Mouse (Mus musculus): Measurements from ENCODE around the gene Prg2. TPM values are rescaled to one million over a fixed set of nuclear protein-coding genes. Genes with fewer than 3 reads are reported as not detected.

The Prg2 gene
- polyA plus RNA-seq, 1 experiment = not detected

DNA sequence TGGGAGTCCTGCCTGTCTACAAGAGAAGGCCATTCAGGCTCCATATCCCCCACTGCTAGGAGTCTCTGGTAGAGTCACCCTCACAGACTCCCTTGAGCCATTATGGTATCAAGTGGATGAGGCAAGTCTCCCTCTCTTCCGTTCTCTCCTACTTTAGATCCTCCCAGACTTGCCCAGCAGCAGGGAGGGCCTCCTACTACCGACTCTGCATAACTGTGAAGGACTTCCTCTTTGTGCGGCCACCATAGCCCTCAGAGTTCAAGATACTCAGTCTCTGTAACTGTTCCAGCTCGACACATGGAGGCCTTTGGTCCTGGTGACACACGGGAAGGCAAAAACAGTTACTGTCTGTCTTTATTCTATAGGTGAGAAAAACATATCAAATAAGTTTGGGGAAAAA lies 47.0 kb downstream of the Prg2 start:
- TF ChIP-seq CTCF (IDR thresholded peaks at IDR 0.05; ENCODE audit: control insufficient read depth, insufficient read depth, insufficient replicate concordance, low read depth, low read length) = no peak
- no peak for TF ChIP-seq POLR2A (IDR thresholded peaks at IDR 0.05; ENCODE audit: control insufficient read depth, low read depth, low read length)
- no peak overlapping the region for H3K4me3 ChIP-seq (ENCODE audit: control insufficient read depth, low read depth, low read length)
- H3K27me3 ChIP-seq (ENCODE audit: control insufficient read depth, insufficient read depth, low read length) = no peaks in the 10 kb centered on the region
- H3K27ac ChIP-seq (ENCODE audit: control insufficient read depth, insufficient read depth, low read depth, low read length) = no peak overlapping the region
- H3K4me1 ChIP-seq (ENCODE audit: control insufficient read depth, insufficient read depth, low read length) = no peaks in the 10 kb centered on the region
- no peaks in the 10 kb centered on the region for H3K36me3 ChIP-seq (ENCODE audit: control insufficient read depth, insufficient read depth, low read length)

DNA sequence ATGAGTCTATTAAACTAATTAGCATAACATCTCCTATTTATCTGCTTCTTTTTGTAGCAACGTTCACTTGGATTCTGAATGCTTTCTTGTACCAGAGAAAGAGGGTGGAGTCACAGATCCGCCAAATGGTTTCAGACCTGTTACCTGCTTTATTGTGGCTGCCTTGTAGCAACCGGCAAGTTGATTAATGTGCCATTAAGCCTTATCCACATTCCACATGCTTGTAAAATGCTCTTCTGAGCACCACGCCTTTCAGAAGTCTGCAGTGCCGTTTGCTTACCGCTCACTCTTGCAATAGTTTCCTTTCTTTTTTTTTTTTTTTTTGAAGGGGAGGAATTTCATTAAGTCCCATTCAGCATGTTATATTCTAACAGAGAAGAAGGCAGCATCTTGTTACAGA lies 49.6 kb downstream of the Prg2 start:
- no peak overlapping the region for H3K27ac ChIP-seq (ENCODE audit: control insufficient read depth, insufficient read depth, low read depth, low read length)
- no peak overlapping the region for H3K4me3 ChIP-seq (ENCODE audit: control insufficient read depth, low read depth, low read length)
- H3K4me1 ChIP-seq (ENCODE audit: control insufficient read depth, insufficient read depth, low read length) = no peaks in the 10 kb centered on the region
- H3K36me3 ChIP-seq (ENCODE audit: control insufficient read depth, insufficient read depth, low read length) = no peaks in the 10 kb centered on the region
- no peak for TF ChIP-seq POLR2A (IDR thresholded peaks at IDR 0.05; ENCODE audit: control insufficient read depth, low read depth, low read length)
- H3K27me3 ChIP-seq (ENCODE audit: control insufficient read depth, insufficient read depth, low read length) = no peaks in the 10 kb centered on the region

DNA sequence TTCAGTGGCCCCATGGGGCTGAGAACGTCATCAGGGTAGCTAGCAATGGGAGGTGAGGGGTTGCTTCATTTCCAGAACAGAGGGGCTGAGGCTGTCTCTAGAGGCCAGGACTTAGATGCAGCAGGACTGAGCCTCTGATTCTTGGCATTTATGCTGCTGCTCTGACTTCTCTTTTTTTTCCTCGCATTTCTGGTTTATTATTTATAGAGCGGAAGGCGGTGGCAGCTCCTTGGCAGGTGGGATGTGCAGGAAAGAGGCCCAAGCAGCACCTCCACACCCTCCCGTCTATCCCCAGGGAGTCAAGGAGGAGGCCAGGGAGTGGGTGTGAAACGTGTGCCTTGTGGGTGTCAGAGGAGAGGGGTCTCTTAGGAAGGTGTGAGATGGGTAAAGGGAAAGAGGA lies 50.7 kb downstream of the Prg2 start:
- Histone ChIP-seq H3K4me3 (ENCODE audit: control insufficient read depth, low read depth, low read length) (no peak overlapping the region), H3K27me3 (ENCODE audit: control insufficient read depth, insufficient read depth, low read length) (no peaks in the 10 kb centered on the region), H3K27ac (ENCODE audit: control insufficient read depth, insufficient read depth, low read depth, low read length) (no peak overlapping the region), H3K4me1 (ENCODE audit: control insufficient read depth, insufficient read depth, low read length) (no peaks in the 10 kb centered on the region), H3K36me3 (ENCODE audit: control insufficient read depth, insufficient read depth, low read length) (no peaks in the 10 kb centered on the region)
- TF ChIP-seq CTCF (IDR thresholded peaks at IDR 0.05; ENCODE audit: control insufficient read depth, insufficient read depth, insufficient replicate concordance, low read depth, low read length) = no peak
- TF ChIP-seq POLR2A (IDR thresholded peaks at IDR 0.05; ENCODE audit: control insufficient read depth, low read depth, low read length) = no peak

- Histone ChIP-seq H3K4me3 (ENCODE audit: control insufficient read depth, low read depth, low read length) (peak overlapping the region; percentile 80), H3K4me1 (ENCODE audit: control insufficient read depth, insufficient read depth, low read length) (peaks cover 3% of the 10 kb centered on the region; the same call in 1 of the 2 replicates), H3K36me3 (ENCODE audit: control insufficient read depth, insufficient read depth, low read length) (no peaks in the 10 kb centered on the region), H3K27ac (ENCODE audit: control insufficient read depth, insufficient read depth, low read depth, low read length) (no peak overlapping the region), H3K27me3 (ENCODE audit: control insufficient read depth, insufficient read depth, low read length) (no peaks in the 10 kb centered on the region)
- TF ChIP-seq POLR2A (IDR thresholded peaks at IDR 0.05; ENCODE audit: control insufficient read depth, low read depth, low read length) = no peak
- TF ChIP-seq CTCF (IDR thresholded peaks at IDR 0.05; ENCODE audit: control insufficient read depth, insufficient read depth, insufficient replicate concordance, low read depth, low read length) = no peak
Observed at GRCm38 (mm10) chr2:85033121-85033520, 52.9 kb downstream of the Prg2 start.

Other genes with a start within 250 kb of the Prg2 start
- gene Ypel4, start 246.4 kb upstream of the Prg2 start, polyA plus RNA-seq (2012; rRNA removed) = 13.6 and 14.8 TPM in 2 replicates
- gene Gm19426, start 236.8 kb upstream of the Prg2 start, polyA plus RNA-seq (2012; rRNA removed) = 0.21 and 0.26 TPM in 2 replicates
- 40.5 and 53.4 TPM in 2 replicates for gene Serping1, start 205.0 kb upstream of the Prg2 start, polyA plus RNA-seq (2012; rRNA removed)
- 2.2 and 2.3 TPM in 2 replicates for gene Ube2l6, start 181.6 kb upstream of the Prg2 start, polyA plus RNA-seq (2012; rRNA removed)
- gene Smtnl1, start 157.8 kb upstream of the Prg2 start, polyA plus RNA-seq (2012; rRNA removed) = 3.0 and 3.4 TPM in 2 replicates
- gene Timm10, start 153.5 kb upstream of the Prg2 start, polyA plus RNA-seq (2012; rRNA removed) = 23.3 and 28.5 TPM in 2 replicates
- 0.63 and 1.00 TPM in 2 replicates for gene Slc43a1, start 141.6 kb upstream of the Prg2 start, polyA plus RNA-seq (2012; rRNA removed)
- 2.4 and 2.7 TPM in 2 replicates for gene Rtn4rl2, start 93.8 kb upstream of the Prg2 start, polyA plus RNA-seq (2012; rRNA removed)
- 4.6 and 4.8 TPM in 2 replicates for gene Slc43a3, start 43.9 kb upstream of the Prg2 start, polyA plus RNA-seq (2012; rRNA removed)
- not detected in 2 replicates for gene Prg3, start 7.8 kb downstream of the Prg2 start, polyA plus RNA-seq (2012; rRNA removed)
- 109 and 120 TPM in 2 replicates for gene Ssrp1, start 56.8 kb downstream of the Prg2 start, polyA plus RNA-seq (2012; rRNA removed)
- 86.4 and 103 TPM in 2 replicates for gene P2rx3, start 57.0 kb downstream of the Prg2 start, polyA plus RNA-seq (2012; rRNA removed)
- 7.4 and 8.4 TPM in 2 replicates for gene Tnks1bp1, start 67.6 kb downstream of the Prg2 start, polyA plus RNA-seq (2012; rRNA removed)
- gene Aplnr, start 155.8 kb downstream of the Prg2 start, polyA plus RNA-seq (2012; rRNA removed) = 0.27 and 0.52 TPM in 2 replicates
- 5.2 and 7.9 TPM in 2 replicates for gene Lrrc55, start 216.7 kb downstream of the Prg2 start, polyA plus RNA-seq (2012; rRNA removed)